Mouse (Mus musculus) C2C12 (cell line): ENCODE measurements at regions not wholly inside any gene's neighbourhood (a gene's known extent, or its start where the extent isn't known, plus 50 kb on each side); places are given as distances from the start of the nearest gene placed in this dataset.

ENCODE experiments used
- CEBPB ChIP-seq: IDR thresholded peaks from one replicate; pipeline ENCODE4 v1.6.1; 2011; ENCODE audit warnings: low read depth, mild to moderate bottlenecking, control low read depth, moderate library complexity
- CTCF ChIP-seq: IDR thresholded peaks from one replicate; pipeline ENCODE4 v1.5.1; 2011; ENCODE audit not compliant: control insufficient read depth, insufficient read depth, insufficient read length
- USF1 ChIP-seq: IDR thresholded peaks from one replicate; pipeline ENCODE4 v1.6.1; 2011; ENCODE audit warnings: low read depth, mild to moderate bottlenecking, control low read depth, moderate library complexity

- TF ChIP-seq CTCF (no peak), CEBPB (no peak), USF1 (no peak)
Measured at GRCm38 (mm10) chr9:82712769-82713733, 116.3 kb upstream of the Irak1bp1 start.
